Mouse (Mus musculus) MEL (cell line): ENCODE measurements around the gene Mageb2. TPM values are rescaled to one million over a fixed set of nuclear protein-coding genes. Genes with fewer than 3 reads are reported as not detected.
"Not testable (repeated sequence)": the region's sequence is repeated elsewhere in the genome, so short reads cannot be mapped to it uniquely, and the experiment has no call there.

ENCODE experiments used
- DNase-seq: peaks from one replicate; pipeline ENCODE4 v3.0.0; 2011; ENCODE audit warnings: low read depth, low spot score
- H3K27ac ChIP-seq: 2 replicates; pipeline ENCODE4 v1.5.1; 2012; ENCODE audit warnings: low read depth, mild to moderate bottlenecking, control low read depth, low read length, moderate library complexity; ENCODE audit not compliant: control insufficient read depth
- H3K27me3 ChIP-seq, 2 experiments: fragments of 150-350 bp in 1 of 2; sonication (generic) in 1 of 2; 2 replicates each; pipeline ENCODE4 v1.6.1; 2012; ENCODE audit warnings: low read length in 2 of 2, mild to moderate bottlenecking in 2 of 2, improper control_type of control experiment in 1 of 2, moderate library complexity in 1 of 2; ENCODE audit not compliant: insufficient read depth in 2 of 2, control insufficient read depth in 1 of 2
- H3K36me3 ChIP-seq, 2 experiments: 2 replicates each; pipeline ENCODE4 v1.6.1; 2012 to 2014; ENCODE audit warnings: low read length in 2 of 2, improper control_type of control experiment in 1 of 2, inconsistent platforms in 1 of 2, mild to moderate bottlenecking in 1 of 2; ENCODE audit not compliant: insufficient read depth in 2 of 2, control insufficient read depth in 1 of 2
- H3K4me1 ChIP-seq, 2 experiments: fragments of 150-350 bp in 1 of 2; sonication (generic) in 1 of 2; 2 replicates each; pipeline ENCODE4 v1.6.1; 2012; ENCODE audit warnings: low read length in 2 of 2, improper control_type of control experiment in 1 of 2, mild to moderate bottlenecking in 1 of 2; ENCODE audit not compliant: insufficient read depth in 2 of 2, control insufficient read depth in 1 of 2
- H3K4me3 ChIP-seq, 2 experiments: fragments of 150-350 bp in 1 of 2; sonication (generic) in 1 of 2; 2 replicates each; pipeline ENCODE4 v1.5.1; 2012; ENCODE audit warnings: low read depth in 2 of 2, low read length in 2 of 2, mild to moderate bottlenecking in 2 of 2, moderate library complexity in 2 of 2, control low read depth in 1 of 2, improper control_type of control experiment in 1 of 2; ENCODE audit not compliant: control insufficient read depth in 1 of 2, insufficient read depth in 1 of 2
- H3K79me2 ChIP-seq: 2 replicates; pipeline ENCODE4 v1.6.1; 2012; ENCODE audit warnings: mild to moderate bottlenecking, low read length, moderate library complexity; ENCODE audit not compliant: control insufficient read depth, poor library complexity, insufficient read depth
- H3K9ac ChIP-seq: 2 replicates; pipeline ENCODE4 v1.6.1; 2012; ENCODE audit warnings: low read depth, mild to moderate bottlenecking, control low read depth, low read length, moderate library complexity; ENCODE audit not compliant: control insufficient read depth, poor library complexity, severe bottlenecking
- H3K9me3 ChIP-seq: fragments of 150-350 bp; sonication (generic); replicated peaks from 2 replicates; pipeline ENCODE4 v1.6.1; 2012; ENCODE audit warnings: mild to moderate bottlenecking, low read length, improper control_type of control experiment, moderate library complexity; ENCODE audit not compliant: insufficient read depth
- polyA plus RNA-seq, 2 experiments: library from polyadenylated mRNA; stranded (reverse) in 1 of 2; unstranded in 1 of 2; fragments of >175 nt in 1 of 2; fragments of >200 nt in 1 of 2; gene quantifications; 2 replicates each; pipeline versions ENCODE4 v1.2.1 to v1.2.4; 2012; ENCODE audit warnings: low replicate concordance in 2 of 2, low read depth in 1 of 2; ENCODE audit not compliant: insufficient read length in 2 of 2, insufficient read depth in 1 of 2, missing spikeins in 1 of 2
- total RNA-seq: library from RNA; depleted of rRNA; stranded (reverse); fragments of 300-350 nt; gene quantifications from 2 replicates; pipeline ENCODE4 v1.2.3, GENCODE M21; 2012; rRNA removed

Mageb2 gene
- total RNA-seq (not detected in 2 replicates), polyA plus RNA-seq (not detected)

GRCm38 (mm10) chrX:91331390-91331789 is at the start of gene Mageb2:
Mageb2 (plus strand) TSS chrX:91331690.
- not testable (repeated sequence) for H3K36me3 ChIP-seq, H3K9ac ChIP-seq, H3K4me1 ChIP-seq, H3K27me3 ChIP-seq, H3K79me2 ChIP-seq, H3K4me3 ChIP-seq, H3K9me3 ChIP-seq, H3K27ac ChIP-seq, DNase-seq

DNA sequence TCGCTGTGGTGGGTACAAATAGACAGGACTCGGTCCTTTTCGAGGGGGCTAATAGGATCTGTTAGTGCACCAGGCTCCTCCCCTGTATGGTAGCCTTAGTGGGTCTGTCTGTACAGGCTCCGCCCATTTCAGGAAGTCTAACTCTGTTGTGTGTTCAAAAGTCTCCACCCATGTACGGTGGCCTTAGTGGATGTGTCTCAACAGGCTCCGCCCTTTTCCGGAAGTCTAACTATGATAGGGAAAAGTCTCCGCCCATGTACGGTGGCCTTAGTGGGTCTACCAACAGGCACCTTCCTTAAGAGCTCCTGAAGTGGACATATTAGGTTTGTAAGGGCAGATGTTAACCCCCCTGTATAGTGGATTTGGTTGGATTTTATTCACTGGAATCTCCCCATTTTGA is 18.2 kb upstream of the Mageb2 start:
- not testable (repeated sequence) for H3K79me2 ChIP-seq, H3K9me3 ChIP-seq, H3K27ac ChIP-seq, DNase-seq, H3K36me3 ChIP-seq, H3K4me1 ChIP-seq, H3K27me3 ChIP-seq, H3K4me3 ChIP-seq, H3K9ac ChIP-seq

Other genes with a start within 250 kb of the Mageb2 start
- not detected in 2 replicates for gene Gm5072, start 60.8 kb downstream of the Mageb2 start, total RNA-seq
- gene Gm5072, start 60.8 kb downstream of the Mageb2 start, polyA plus RNA-seq, result not detected
- not detected in 2 replicates for gene Gm8914, start 148.4 kb downstream of the Mageb2 start, total RNA-seq
- not detected for gene Gm8914, start 148.4 kb downstream of the Mageb2 start, polyA plus RNA-seq
- gene 1700084M14Rik, start 244.2 kb downstream of the Mageb2 start, total RNA-seq, result not detected in 2 replicates
- gene 1700084M14Rik, start 244.2 kb downstream of the Mageb2 start, polyA plus RNA-seq, result not detected